Mouse (Mus musculus): ENCODE measurements around the gene Acvrl1. TPM values are rescaled to one million over a fixed set of nuclear protein-coding genes. Genes with fewer than 3 reads are reported as not detected.

The Acvrl1 gene
- polyA plus RNA-seq, 1 experiment: 35.5 TPM

DNA sequence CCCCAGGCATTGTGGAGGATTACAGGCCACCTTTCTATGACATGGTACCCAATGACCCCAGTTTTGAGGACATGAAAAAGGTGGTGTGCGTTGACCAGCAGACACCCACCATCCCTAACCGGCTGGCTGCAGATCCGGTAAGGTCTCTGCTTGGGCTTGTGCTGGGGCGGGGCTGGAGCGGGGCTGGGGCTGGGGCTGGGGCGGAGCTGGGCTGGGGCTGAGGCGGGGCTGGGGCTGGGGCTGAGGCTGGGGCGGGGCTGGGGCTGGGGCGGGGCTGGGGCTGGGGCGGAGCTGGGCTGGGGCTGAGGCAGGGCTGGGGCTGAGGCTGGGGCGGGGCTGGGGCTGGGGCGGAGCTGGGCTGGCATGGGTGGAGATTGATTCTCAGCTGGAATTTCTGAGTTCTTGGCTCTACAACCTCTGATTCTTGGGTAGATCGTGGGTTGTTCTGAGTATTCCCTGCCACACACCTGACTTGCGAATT lies 12.8 kb downstream of the Acvrl1 start:
- Histone ChIP-seq H3K4me1 (ENCODE audit: control insufficient read depth, insufficient read depth, insufficient read length, low read length) (peaks cover 38% of the 10 kb centered on the region), H3K27ac (ENCODE audit: insufficient read depth, low read depth, low read length) (peak overlapping the region; percentile 22; the same call in 1 of the 2 replicates)

DNA sequence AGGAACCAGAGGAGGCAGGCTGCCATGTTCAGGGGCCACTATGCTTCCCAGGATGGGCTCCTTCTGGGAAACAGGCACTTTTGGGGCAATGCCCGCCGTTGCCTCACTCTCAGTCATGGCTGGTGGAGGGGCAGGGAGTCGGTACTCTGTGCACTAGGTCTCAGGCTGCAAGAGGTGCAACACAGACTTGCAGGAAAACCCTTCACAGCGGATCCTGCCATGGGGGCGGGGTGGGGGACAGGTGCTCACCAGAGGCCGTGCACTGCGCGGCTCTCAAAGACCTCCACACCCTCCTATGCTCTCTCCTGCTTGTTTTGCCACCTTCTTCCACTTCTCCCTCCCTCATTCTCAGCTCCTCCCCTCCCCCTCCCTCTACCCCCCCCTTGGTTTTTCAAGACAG lies 14.3 kb downstream of the Acvrl1 start:
- Histone ChIP-seq H3K4me3 (ENCODE audit: low read depth, low read length) (no peak overlapping the region), H3K4me1 (ENCODE audit: control insufficient read depth, insufficient read depth, insufficient read length, low read length) (peaks cover 45% of the 10 kb centered on the region), H3K27ac (ENCODE audit: insufficient read depth, low read depth, low read length) (no peak overlapping the region), H3K36me3 (ENCODE audit: control insufficient read depth, insufficient read depth, low read length) (no peaks in the 10 kb centered on the region; the same call in 1 of the 2 replicates), H3K27me3 (ENCODE audit: control insufficient read depth, insufficient read depth, low read length) (no peaks in the 10 kb centered on the region)
- TF ChIP-seq CTCF (IDR thresholded peaks at IDR 0.05; ENCODE audit: extremely low read depth, insufficient read length, insufficient replicate concordance, low read depth, low read length) (no peak), POLR2A (IDR thresholded peaks at IDR 0.05; ENCODE audit: low read depth, low read length) (no peak)
- WGBS: 81% methylated on average over 8 of the region's 8 CpGs

More for the DNA sequence above, 12.8 kb downstream of the Acvrl1 start:
- peak overlapping the region; percentile 23 for H3K4me3 ChIP-seq (ENCODE audit: low read depth, low read length)
- H3K36me3 ChIP-seq (ENCODE audit: control insufficient read depth, insufficient read depth, low read length): peaks cover 3% of the 10 kb centered on the region; the same call in 1 of the 2 replicates
- TF ChIP-seq CTCF (IDR thresholded peaks at IDR 0.05; ENCODE audit: extremely low read depth, insufficient read length, insufficient replicate concordance, low read depth, low read length) (no peak), POLR2A (IDR thresholded peaks at IDR 0.05; ENCODE audit: low read depth, low read length) (no peak)
- 3% methylated on average over 10 of the region's 14 CpGs for WGBS
- no peaks in the 10 kb centered on the region for H3K27me3 ChIP-seq (ENCODE audit: control insufficient read depth, insufficient read depth, low read length)

DNA sequence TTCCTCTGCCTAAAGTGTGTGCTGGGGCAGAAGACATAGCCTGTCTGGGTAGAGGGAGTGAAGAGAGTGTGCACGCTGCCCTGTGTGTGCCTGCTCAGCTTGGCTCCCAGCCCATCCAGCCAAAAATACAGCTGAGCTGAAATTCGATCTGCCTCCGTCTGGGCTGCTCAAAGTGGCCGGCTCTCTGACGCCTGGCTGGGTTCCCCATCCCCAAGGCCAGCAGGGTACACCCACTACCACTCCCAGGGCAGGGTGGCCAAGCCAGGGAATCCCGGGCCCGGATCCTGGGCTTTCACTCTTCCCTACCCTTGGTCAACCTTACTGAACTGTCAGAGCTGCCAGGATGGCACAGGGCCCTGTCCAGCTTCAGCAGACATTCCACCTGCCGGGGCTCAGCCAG lies 15.2 kb downstream of the Acvrl1 start:
- peaks cover 49% of the 10 kb centered on the region for H3K4me1 ChIP-seq (ENCODE audit: control insufficient read depth, insufficient read depth, insufficient read length, low read length)
- H3K27me3 ChIP-seq (ENCODE audit: control insufficient read depth, insufficient read depth, low read length): no peaks in the 10 kb centered on the region
- peak overlapping the region; percentile 96 for H3K27ac ChIP-seq (ENCODE audit: insufficient read depth, low read depth, low read length)
- H3K36me3 ChIP-seq (ENCODE audit: control insufficient read depth, insufficient read depth, low read length): no peaks in the 10 kb centered on the region; the same call in 1 of the 2 replicates
- TF ChIP-seq CTCF (IDR thresholded peaks at IDR 0.05; ENCODE audit: extremely low read depth, insufficient read length, insufficient replicate concordance, low read depth, low read length) (no peak), POLR2A (IDR thresholded peaks at IDR 0.05; ENCODE audit: low read depth, low read length) (no peak)
- WGBS: 38% methylated on average over 8 of the region's 8 CpGs
- peak overlapping the region; percentile 48 for H3K4me3 ChIP-seq (ENCODE audit: low read depth, low read length)

DNA sequence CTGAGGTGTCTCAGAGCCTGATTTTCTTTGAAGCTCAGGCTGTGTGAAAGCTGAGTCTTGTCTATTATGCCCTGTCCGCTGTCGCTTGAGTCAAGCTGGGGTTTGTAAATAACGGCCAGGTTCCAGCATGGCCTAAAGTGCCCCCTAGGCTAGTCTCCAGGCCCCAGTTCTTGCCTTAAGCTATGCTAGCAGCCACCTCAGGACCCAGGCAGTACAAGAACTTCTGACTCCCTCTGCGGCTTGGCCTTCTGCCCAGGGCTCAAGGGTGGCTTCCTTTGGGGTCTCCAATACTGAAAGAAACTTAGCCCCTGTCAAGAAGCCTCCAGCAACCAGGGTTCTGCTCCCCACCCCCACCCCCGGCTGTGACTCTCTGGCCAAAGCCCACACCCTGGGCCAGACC lies 15.9 kb downstream of the Acvrl1 start:
- Histone ChIP-seq H3K4me3 (ENCODE audit: low read depth, low read length) (peak overlapping the region; percentile 48), H3K27me3 (ENCODE audit: control insufficient read depth, insufficient read depth, low read length) (no peaks in the 10 kb centered on the region), H3K27ac (ENCODE audit: insufficient read depth, low read depth, low read length) (peak overlapping the region; percentile 96), H3K4me1 (ENCODE audit: control insufficient read depth, insufficient read depth, insufficient read length, low read length) (peaks cover 48% of the 10 kb centered on the region), H3K36me3 (ENCODE audit: control insufficient read depth, insufficient read depth, low read length) (no peaks in the 10 kb centered on the region)
- TF ChIP-seq POLR2A (IDR thresholded peaks at IDR 0.05; ENCODE audit: low read depth, low read length): no peak
- no peak for TF ChIP-seq CTCF (IDR thresholded peaks at IDR 0.05; ENCODE audit: extremely low read depth, insufficient read length, insufficient replicate concordance, low read depth, low read length)
- WGBS: 67% methylated on average over 5 of the region's 5 CpGs

DNA sequence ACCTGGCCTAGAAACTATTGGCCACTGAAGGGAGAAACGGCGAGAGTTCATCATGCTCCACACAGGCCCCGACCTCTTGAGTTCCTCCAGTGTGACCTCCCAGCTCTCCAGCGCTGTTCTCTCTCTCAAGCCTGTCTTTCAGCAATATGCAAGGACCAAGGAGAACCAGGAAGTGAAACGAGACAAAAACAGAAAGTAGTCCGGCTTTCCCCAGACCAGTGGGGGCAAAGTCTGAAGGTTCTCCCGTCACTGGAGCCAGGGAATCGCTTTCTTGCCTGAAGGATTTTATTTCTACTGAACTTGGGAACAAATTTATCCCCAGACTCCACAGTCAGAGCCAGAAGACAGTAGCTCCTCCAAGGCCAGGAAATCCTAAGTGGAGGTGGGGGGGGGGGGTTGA lies 16.5 kb downstream of the Acvrl1 start:
- Histone ChIP-seq H3K4me1 (ENCODE audit: control insufficient read depth, insufficient read depth, insufficient read length, low read length) (peaks cover 42% of the 10 kb centered on the region), H3K36me3 (ENCODE audit: control insufficient read depth, insufficient read depth, low read length) (no peaks in the 10 kb centered on the region), H3K4me3 (ENCODE audit: low read depth, low read length) (peak overlapping the region; percentile 48), H3K27ac (ENCODE audit: insufficient read depth, low read depth, low read length) (peak overlapping the region; percentile 96), H3K27me3 (ENCODE audit: control insufficient read depth, insufficient read depth, low read length) (no peaks in the 10 kb centered on the region)
- 11% methylated on average over 8 of the region's 8 CpGs for WGBS
- no peak for TF ChIP-seq POLR2A (IDR thresholded peaks at IDR 0.05; ENCODE audit: low read depth, low read length)
- TF ChIP-seq CTCF (IDR thresholded peaks at IDR 0.05; ENCODE audit: extremely low read depth, insufficient read length, insufficient replicate concordance, low read depth, low read length): no peak

DNA sequence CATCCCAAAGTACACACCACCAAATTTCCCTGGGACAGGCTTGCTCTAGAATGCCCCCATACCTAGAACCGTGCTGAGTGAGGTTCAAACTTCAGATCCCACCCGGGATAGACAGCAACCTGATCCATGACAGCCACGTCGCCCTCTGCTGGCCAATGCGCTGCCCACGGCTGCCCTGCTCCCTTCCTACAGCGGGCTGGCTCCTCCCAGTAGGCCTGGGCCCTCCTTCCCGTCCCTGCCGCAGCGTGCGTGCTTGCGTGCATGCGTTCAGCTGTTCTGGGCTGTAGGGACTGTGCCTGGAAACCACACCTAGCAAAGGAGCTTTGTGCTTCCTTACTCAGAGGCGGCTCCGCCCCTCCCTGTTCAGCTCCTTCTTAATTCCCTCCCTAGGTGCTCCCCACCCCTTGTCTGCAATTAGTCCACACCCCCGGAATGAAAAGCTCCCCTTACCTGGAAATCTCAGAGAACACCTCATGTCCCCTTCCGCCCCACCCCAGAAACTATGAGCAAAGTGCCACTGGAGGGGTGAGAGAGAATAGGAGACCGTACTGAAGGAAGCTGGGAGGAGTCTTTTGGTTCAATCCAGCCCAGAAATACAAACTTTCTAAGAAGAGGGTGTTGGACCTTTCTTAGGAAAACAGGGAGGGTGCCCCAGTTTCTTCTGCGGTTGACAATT lies 17.2 kb downstream of the Acvrl1 start:
- Histone ChIP-seq H3K4me3 (ENCODE audit: low read depth, low read length) (peak overlapping the region; percentile 48), H3K27me3 (ENCODE audit: control insufficient read depth, insufficient read depth, low read length) (no peaks in the 10 kb centered on the region), H3K27ac (ENCODE audit: insufficient read depth, low read depth, low read length) (peak overlapping the region; percentile 96), H3K36me3 (ENCODE audit: control insufficient read depth, insufficient read depth, low read length) (no peaks in the 10 kb centered on the region), H3K4me1 (ENCODE audit: control insufficient read depth, insufficient read depth, insufficient read length, low read length) (peaks cover 35% of the 10 kb centered on the region)
- peak; percentile 56 for TF ChIP-seq POLR2A (IDR thresholded peaks at IDR 0.05; ENCODE audit: low read depth, low read length)
- peak; percentile 92 for TF ChIP-seq CTCF (IDR thresholded peaks at IDR 0.05; ENCODE audit: extremely low read depth, insufficient read length, insufficient replicate concordance, low read depth, low read length)
- 1% methylated on average over 19 of the region's 19 CpGs for WGBS

DNA sequence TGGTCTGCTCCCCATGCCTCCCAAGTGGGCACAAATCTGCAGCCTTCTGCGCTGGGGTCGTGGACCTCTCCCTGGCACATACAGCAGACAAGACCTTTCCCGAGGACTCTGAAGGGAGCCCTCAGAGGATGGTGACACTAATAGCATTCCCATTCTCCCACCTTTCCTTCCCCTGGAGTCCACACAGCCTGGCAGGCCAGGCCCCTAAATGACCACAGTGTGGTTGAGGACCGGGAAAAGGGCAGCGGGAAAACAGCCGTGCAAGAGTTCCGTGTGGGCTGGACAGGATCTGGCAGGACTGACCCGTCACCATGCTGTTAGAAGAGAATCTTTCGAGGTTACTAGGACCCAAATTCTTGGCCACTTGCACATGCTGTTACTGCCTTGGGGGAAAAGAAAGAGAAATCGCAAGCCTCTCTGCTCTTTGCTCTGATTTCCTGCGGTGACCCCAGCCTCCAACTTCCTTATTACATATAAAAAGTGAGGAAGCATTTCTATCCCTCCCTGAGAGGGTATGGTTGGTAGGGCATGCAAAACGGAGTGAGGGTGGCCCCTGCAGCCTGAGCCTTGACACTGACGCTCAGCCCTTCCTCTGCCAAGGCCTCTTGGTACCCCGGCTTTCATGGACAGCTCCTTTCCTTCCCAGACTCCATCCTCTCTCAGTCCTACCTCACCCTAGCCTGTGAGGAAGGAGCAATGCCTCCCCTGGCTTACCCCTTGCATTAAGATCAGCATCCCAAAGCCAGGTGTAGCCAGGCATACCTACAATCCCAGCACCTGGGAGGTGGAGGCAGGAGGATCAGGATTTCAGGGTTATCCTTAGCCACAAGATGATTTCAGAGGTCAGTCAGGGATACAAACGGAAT lies 18.0 kb downstream of the Acvrl1 start:
- H3K36me3 ChIP-seq (ENCODE audit: control insufficient read depth, insufficient read depth, low read length): no peaks in the 10 kb centered on the region
- H3K4me3 ChIP-seq (ENCODE audit: low read depth, low read length): peak overlapping the region; percentile 1
- peaks cover 31% of the 10 kb centered on the region for H3K4me1 ChIP-seq (ENCODE audit: control insufficient read depth, insufficient read depth, insufficient read length, low read length)
- 35% methylated on average over 15 of the region's 15 CpGs for WGBS
- H3K27me3 ChIP-seq (ENCODE audit: control insufficient read depth, insufficient read depth, low read length): no peaks in the 10 kb centered on the region
- H3K27ac ChIP-seq (ENCODE audit: insufficient read depth, low read depth, low read length): peak overlapping the region; percentile 69
- no peak for TF ChIP-seq CTCF (IDR thresholded peaks at IDR 0.05; ENCODE audit: extremely low read depth, insufficient read length, insufficient replicate concordance, low read depth, low read length)
- TF ChIP-seq POLR2A (IDR thresholded peaks at IDR 0.05; ENCODE audit: low read depth, low read length): no peak
